Mouse (Mus musculus) right cerebral cortex, postnatal 10 days (tissue): ENCODE results near the gene Pdhx.

ENCODE experiments used
- DNase-seq, 2 experiments: peaks; one replicate each; pipeline ENCODE4 v3.0.0; 2021; ENCODE audit warnings: low spot score in 2 of 2

The Pdhx gene

DNA sequence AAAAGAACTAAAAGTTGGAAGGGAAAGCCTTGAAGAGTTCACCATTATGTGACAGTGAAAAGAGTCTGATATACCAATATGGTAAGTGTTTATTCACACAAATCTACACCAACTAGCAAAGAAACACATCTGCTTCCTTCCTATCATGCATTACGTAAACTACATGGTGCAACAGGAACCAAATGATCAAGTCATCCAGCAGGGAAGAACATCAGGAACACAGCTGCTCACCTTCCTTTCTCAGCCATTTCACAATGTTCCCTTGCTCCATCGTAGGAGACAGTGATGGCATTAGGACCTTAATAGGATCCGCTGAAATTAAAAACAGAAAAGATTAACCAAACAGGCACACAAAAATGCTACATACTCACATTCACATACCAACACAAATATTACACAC, 15.0 kb downstream of the Pdhx start:
- no peak for DNase-seq

DNA sequence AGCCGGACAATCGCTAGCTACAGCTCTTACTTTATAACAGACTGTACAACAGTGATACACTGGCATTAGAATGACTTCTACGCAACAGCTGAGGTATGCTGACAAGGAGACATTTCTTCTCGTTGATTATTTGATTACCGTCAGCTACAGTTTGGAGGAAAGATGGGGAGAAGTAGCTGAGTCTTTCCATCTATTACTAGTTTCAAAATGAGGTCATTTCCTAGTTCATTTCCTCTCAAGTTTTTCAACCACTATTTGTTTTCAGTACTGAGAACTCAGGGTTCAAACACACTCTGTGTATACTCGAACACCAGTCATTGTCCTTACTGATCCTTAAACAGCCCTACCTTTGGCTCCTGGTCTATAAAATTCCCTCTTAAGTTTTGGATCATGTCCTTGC, 17.5 kb downstream of the Pdhx start:
- no peak for DNase-seq

DNA sequence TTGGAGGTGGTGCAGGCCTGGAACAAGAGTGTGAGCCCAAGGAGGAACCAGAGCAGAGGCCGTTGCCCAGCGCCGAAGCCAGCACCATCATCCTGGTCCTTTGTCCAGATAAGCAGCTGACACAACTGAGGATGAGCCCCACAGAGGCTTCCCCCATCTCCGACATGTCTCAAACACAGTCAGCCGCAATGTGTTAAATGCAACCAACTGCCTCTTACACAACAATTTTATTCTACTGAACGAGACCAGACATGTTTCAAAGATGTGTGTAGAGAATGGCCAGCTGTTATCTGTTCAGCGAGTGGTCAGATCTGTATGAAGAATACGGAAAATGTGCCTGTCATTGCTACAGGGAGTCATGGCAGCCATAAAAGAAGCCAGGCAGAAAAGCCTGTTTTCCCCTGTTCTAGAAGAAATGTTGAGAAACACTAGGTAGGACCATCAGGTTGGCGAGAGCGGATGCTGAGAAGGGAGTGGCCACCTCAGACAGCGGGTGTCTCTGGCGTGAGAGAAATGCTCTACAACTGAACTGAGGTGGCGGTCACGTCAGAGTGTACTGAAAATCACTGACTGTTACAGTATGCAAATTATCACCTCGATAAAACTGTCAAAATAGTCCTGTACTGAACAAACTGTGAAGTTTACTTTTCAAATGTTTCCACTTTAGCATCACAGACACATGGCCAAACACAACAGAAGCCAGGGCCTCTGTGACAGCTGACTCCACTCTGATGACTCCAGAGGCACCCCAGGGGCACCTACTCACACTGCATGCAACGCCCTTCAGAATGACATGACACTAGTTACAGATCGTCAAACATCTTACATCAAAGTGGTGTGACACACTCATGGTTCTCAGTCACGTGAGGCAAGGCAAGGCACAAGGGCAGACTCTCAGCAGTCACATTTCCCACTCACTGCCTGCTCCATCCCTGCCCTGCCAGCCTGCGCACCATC, 21.1 kb downstream of the Pdhx start:
- DNase-seq, result no peak

DNA sequence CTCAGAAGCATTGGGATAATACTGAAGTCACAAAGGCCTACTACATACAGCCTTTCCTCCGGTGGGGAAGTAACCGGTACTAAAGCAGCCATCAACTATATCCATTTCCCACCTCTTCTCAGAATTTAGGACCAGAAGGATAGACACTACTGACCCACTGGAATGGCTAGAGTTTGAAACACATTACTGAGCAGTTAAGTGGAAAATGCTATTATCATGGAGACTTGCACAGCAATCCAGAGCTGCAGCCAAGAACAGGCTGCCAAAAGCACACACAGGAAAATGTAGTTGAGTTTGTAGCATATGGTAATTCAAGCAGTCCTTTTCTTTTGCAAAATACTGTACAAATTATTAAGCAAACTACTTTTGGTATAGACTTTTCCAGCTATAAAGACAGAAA, 28.0 kb downstream of the Pdhx start:
- DNase-seq, result no peak

DNA sequence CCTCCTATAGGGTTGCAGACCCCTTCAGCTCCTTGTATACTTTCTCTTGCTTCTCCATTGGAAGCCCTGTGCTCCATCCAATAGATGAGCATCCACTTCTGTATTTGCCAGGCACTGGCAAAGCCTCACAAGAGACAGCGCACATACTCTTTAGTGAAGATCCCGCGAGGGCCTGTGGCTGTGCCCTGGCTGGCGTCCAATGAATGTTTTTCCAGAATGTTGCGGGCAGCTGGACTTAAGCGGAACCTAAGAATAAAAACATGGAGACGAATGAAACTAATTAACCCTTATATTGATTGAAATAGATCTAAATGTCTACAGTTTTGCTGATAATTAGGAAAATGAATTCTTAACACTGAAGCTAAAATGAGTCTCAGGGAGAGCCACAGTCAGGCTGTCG, 32.4 kb downstream of the Pdhx start:
- DNase-seq, result no peak

DNA sequence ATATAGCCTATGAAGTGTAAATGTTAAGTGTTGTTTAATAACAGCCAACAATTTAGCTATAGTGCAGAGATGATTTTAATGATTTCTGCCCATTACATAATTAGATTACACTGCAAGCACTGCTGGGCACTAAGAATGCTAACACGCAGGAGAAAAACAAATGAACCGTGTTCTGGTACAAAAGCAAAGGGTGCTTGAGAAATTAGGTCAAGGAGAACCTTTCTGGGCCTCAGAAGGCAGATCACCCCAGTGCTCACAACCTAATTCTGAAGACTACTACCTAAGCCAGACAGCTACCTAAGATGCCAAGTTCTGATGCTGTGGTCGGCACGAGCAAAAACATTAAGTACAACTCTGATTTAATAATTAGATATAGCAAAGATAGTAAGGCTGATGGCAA, 35.5 kb downstream of the Pdhx start:
- no peak for DNase-seq

DNA sequence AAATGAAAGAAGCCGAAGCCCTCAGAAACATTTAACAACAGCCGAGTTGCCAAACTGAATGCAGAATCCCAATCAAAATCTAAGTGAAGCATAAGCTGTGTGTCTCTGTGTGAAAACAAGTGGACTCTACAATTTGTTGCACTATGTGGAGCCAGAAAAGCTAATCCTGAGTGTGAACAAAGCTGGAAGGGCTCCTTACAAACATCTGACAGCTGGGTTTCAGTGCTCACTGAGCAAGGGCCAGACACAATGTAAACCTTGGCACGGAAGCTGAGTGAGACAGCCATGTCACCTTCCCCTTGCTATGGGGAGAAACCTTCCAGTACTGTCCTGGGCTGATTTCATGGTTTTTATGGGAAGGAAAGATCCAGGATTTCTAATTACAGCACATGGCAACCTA, 50.6 kb downstream of the Pdhx start:
- DNase-seq, result no peak

DNA sequence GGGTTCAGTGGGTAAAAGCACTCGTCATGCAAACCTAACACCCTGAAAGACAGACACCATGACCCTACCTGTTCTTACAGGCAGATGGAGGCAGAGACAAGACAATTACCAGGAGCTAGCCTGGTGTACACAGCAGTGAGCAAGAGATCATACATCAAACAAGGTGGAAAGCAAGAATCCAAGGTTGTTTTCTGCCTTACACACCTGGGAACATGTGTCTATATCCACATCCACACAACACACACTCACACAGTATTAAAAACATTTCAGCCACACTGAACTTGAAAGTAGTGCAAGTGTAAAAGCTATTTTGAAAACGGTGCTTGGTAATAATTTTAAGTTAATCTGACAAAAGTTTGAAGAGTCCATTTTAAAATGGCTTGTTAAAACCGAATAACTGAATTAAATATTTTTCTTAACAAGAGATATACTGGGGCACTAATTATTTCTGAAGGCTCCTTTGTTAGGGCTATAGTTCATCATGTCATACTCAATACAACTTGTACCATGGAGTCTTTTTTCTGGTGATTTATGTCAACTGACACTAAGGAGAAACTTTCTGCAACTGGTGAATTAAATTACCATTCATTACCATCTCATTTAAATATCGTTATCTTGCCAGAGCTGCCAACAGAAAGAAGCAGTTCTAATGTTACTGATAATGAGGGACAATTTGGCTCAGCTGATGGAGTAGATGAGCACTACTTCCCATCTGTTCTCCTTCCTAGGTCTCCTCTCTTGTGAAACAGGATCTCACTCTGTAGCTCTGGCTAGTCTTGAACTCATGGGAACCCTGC, 52.9 kb downstream of the Pdhx start:
- DNase-seq, result no peak

DNA sequence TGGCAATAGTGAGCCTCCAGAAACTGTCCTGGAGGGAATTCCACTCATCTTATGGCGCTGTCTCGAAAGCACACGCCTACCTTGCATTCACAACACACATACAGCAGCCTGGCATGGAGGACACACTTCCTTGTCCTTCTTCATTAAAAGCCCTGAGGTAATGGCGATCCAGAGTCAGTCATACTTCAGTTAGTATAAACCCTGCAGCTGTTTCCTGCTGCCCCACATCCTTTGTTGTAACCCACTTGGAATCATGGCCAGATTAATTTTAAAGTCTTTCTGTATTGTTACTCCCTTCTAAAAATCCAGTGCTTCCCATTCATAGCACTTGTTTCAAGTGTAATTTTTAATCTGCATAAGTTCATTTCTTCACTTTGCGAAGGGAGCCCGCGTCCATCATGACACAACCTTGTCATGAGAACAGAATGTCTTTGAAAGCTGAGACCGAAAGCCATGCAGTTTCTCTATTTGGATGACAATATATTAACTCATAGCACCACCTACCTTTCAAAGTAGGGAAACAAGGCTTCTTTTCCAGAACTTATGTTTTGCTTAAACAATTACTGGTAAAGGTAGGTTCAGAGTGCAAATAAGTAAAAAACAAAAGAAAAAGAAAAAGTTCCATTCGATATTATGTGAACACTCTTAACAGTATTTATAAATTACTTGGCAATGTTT, 54.4 kb downstream of the Pdhx start:
- no peak for DNase-seq

DNA sequence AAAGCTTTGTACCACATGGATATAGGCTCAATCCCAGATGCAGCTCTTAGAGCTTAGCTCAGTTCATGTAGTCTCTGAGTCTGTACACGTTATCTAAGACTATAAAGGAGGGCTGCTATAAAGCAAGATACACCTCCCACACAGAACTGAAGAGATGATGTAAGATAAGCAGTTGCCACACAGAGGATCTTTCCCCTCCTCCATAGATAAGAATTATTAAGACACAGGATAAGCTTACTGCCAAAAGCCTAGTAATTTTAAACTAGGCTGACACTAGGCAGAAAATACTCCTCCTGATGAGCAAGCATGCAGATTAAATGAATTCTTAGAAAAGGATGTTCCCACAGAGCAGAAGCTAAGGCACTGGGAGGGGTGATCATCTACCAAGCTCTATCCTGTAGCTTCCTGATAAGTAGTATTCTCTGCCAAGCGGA, 55.9 kb downstream of the Pdhx start:
- no peak for DNase-seq

DNA sequence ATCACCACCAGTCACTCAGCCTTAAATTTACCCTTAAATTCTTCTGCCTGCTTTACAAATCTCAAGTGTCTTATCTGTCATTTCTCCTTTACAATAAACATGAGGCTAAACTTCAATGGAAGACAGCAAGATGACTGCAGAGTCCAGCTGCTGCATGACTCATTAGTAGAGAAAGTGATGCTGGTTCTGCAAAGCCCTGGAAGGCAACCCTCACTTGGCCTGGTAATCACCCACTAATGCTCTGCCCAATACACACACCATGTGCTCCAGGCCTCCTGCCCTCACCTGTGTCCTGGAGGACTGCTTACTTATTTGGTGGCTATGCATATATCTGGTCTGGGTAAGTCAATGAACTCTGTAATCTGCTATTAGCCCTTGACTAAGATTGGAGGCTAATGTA, 57.2 kb downstream of the Pdhx start:
- no peak for DNase-seq

DNA sequence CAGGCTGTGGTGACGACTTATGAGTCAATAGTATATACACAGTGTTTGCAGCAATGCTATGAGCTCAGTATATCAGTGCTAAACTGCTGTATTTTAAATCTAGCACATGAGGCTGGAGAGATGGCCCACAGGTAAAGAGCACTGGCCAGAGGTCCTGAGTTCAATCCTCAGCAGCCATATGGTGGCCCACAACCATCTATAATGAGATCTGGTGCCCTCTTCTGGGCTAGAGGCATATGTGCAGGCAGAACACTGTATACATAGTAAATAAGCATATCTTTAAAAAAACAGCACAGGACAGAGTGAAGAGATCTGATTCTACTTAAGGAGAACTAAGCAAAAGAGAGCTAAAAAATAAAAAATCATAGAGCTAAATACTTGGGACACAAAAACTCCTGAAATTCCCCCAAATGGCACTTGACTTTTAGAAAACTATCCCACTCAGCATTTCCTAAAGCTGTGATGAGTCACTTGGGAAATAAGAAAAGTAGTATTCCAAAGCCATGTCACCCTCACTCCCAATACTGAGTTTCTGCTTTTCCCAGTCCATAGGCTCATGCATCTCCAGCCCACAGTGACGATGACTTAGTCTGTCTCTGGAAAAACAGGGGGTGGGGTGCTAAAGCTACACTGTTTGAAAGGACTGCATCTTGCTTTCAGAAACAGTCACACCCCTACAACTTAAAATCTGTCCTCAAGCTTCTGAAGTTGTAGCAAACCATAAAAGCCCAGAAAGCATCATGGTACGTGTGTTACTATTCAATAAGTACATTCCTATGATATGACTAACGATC, 60.3 kb downstream of the Pdhx start:
- no peak for DNase-seq

DNA sequence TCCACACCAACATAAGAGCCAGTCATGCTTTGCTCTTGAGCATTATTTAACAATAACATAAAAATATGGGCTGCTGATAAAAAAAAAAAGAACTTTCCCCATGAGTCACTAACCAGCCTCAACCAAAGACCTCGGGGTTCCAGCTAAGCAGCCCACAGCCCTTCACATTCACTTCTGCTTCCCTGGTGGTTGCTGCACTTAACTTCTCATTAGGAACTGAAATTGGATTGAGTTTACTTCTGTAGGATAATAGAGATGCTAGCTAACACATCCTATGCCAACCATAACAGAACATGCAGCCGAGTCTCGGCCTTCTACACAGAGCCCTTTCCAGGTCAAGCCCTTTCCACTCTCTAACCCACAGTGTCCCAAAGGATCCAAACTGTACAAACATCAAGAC, 65.1 kb downstream of the Pdhx start:
- no peak for DNase-seq

DNA sequence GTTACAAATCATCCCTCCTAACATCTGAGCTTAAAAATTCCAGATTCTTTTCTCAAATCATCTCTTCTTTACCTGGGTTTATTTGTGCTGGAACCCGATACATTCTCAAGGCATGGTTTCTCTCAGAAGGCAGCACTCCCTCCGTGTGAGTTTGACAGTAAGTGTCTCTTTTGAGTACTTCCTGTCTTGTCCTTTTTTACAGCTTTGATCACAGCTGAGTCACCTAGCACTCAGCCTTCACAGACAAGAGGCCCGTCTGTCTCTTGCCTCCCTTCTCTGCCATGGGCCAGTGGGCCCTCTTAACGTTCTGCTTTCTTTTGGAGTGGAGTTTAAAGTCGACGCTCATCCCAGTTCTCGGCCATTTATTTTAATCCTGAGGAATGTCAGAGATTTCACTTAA, 68.7 kb downstream of the Pdhx start:
- DNase-seq, result no peak

DNA sequence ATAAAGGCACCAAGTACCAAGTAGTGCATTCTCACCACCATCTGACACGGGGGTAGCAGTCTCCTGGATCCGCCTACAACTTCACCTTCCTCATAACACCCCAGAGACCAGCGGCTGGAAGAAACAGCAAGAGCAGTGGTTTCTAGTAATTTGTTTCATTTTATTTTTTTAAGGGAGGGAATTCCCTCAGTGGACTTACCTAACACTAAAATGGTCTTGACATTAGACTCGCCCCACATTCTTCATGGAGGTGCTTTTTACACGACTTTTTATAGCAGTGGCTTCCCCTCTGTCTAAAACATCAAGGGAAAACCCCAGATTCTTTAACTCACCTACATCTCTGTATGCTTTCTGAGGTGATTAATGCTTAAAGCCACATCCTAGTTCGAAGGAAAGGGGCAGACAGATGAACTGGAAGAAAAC, 74.1 kb downstream of the Pdhx start:
- no peak for DNase-seq

DNA sequence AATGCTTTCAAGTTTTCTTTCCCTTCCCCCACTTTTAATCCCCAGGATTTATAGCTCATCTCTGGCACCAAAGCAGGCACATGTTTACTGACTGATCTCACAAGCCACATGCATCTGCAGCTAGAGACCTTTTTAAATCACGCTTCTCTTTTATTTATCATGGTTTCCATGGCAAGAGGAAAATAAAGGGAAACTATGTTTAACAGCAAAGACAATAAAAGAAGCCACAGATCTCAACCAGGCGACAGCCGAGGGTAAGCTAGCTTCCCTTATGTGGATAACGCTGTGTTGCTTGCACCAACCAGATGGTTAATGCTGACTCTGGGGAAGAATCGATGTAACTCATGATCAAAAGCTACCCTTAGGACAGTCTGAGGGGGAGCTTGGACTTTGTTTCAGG, 75.0 kb downstream of the Pdhx start:
- DNase-seq, result no peak

DNA sequence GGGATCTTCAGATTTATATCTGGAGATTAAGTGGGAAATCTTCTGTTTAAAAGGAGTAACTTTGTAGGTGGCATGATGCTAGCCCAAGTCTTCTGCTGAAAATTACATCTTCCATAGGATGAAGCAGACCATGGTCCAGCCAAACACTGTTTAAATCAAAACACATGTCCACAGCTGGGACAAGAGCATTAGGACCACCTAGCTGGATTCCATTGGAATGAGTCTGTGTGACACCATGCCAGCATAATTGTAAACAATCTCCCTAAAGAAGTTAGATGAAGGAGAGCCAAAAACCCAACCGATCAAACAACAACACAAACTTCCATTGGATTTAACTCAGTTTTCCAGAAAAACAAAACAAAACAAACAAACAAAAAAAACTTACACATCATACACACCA, 75.4 kb downstream of the Pdhx start:
- DNase-seq, result no peak

DNA sequence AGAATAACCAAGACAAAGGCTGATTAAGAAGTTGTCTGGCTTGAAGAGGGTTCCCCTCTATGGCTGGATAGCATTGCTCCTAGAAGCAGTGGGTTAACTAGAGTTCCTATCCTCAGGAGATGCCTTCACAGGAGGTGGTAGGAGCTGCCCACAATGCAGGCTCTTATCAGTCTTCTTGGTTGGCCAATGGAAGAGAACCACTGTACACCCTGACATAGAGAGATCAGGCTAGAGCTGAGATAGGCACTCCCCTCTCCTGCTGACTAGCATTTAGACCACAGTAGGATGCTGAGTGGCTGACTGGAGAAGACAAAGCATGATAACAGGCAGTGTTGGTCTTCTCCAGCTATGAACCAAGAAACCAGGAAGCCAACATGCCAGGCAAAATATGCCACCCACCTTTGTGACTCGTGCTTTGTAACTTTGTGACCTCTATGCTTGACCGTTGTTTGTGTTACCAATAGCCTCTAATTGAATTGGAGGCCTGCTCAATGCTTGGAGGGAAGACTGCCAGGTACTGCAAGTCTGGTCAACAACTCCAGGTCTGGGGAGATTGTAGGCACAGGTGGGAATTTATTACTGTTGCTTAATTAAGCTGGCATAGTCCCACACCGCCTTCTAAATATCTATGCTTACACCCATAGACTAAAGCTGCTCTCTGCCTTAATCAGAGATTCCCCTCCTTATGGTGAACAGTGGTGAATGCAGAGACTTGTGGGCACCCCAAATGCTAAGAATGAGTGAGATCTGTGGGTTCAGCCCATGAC, 79.3 kb downstream of the Pdhx start:
- no peak for DNase-seq

DNA sequence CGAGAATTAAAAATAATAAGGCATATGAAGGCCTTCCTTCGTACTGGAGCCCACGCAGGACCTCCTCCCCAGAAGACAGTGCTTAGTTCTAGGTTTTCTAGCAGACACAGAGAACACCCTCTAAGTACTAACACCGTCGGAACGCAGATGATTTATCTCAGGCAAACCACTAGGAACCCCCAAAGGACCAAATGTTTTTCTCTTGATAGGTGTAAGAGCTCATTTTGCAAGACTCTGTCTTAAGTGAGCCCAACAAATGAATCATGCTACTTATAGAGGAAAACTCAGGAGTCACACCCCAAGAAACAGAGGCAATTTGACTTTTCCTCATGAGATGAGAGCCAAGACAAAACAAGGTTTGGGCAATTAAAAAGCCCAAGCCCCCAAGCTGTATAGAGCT, 80.9 kb downstream of the Pdhx start:
- DNase-seq, result no peak

DNA sequence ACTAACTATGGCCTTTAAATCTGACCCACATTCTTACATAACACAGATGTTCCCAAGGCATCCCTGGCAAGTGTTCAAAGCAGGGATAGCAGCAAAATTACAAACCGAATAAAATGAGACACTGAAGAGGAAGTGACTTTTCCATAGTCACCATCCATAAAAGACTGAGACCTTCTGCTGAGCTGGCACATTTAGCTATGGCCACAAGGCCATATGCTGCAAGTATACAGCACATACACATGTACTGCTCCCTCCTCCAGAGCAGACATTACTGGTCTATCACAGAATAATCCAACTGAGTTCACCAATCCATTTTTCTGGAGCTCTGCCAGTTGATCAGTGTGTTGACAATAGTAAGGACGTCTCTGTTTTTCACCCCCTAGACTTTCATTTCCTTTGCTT, 83.0 kb downstream of the Pdhx start:
- peak; percentile 55 to 72 for DNase-seq

DNA sequence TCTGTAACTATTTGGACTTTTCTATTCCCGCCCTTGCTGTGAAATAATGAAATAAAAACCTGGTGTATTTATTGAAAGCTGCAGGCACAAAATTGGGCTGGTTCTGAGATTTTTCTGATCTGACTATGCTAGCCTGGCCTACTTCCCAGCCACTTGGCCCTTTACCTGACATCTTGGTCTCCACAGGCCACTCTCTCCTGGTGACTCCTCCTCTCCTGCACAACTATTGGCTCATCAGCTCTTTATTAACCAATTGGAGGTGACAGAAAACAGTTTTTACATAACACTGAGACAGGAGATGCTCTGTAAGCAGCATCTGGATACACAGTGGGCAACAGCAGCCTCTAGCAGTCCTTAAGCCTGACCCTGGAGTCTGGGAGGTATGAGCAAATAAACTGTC, 83.9 kb downstream of the Pdhx start:
- no peak for DNase-seq
